Mouse (Mus musculus): ENCODE data around the gene Gm42878. TPM values are rescaled to one million over a fixed set of nuclear protein-coding genes. Genes with fewer than 3 reads are reported as not detected.
"Not testable (repeated sequence)": the region's sequence is repeated elsewhere in the genome, so short reads cannot be mapped to it uniquely, and the experiment has no call there.

Gm42878 gene
- total RNA-seq, 2 experiments from 2014 or later: not detected

DNA sequence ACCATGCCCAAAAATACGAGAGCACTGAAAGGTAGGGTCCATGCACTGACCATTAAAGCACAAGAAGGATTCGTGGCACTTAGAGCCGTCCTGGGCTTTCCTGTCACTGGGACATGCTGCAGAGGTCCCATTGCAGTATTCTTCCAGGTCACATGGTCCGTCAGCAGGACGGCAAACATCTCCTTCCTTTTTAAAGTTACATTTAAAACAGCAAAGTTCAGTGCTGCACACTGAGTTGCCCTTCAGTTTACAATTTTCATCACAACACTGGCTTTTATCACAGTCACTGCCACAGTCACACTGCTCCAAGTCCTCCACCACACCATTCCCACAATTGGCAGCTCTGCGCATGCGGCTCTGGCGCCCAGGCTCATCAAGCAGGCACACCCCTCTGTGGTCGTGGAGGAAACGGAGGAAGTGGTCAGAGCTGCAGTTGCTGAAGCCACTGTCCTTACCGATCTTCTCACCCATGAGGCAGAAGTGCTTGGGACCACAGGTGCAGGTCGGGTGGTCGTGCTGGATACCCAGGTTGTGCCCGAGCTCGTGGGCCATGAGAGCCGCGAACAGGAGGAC is 43.8 kb downstream of the Gm42878 start:
- DNase-seq (ENCODE audit: low spot score in 2 of 2): not testable (repeated sequence)

DNA sequence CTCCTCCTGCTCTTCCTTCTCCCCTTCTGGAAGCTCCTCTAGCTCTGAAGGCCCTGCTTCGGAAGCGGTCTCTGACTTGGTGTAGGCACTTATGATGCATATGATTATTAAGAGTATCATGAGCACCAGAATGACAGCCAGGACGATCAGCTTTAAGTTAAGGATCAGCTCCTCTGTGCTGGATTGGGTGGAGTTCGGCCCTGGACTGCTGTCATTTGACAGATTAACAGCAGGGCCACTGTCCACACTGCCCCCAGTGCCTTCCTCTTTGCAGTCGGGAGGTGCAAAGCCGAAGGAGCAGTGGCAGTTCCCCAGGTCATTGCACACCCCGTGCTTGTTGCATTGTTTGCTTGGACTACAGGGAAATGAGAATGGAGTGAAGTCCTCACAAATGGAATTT is 44.6 kb downstream of the Gm42878 start:
- DNase-seq (ENCODE audit: low spot score in 2 of 2): no peak

DNA sequence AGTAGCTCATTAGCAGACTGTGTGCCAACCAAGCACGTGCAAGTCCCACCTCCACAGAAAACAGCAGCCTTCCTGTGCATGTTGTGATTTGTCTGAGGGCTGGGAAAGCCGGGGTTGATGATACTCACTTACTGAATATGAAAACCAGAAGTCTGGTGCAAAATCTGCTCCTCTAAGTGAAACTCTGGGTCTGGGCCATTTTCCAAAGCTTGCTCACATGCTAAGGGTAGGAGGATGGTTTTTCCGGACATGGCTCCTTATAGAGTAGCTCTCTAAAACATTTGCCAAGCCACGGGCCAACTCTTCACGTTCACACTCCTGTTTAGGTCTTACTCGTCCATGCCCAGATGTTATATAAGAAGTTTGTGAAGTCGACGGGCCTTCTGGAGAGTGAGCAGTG is 52.0 kb downstream of the Gm42878 start:
- peak; percentile 10 to 19 for DNase-seq (ENCODE audit: low spot score in 2 of 2)

DNA sequence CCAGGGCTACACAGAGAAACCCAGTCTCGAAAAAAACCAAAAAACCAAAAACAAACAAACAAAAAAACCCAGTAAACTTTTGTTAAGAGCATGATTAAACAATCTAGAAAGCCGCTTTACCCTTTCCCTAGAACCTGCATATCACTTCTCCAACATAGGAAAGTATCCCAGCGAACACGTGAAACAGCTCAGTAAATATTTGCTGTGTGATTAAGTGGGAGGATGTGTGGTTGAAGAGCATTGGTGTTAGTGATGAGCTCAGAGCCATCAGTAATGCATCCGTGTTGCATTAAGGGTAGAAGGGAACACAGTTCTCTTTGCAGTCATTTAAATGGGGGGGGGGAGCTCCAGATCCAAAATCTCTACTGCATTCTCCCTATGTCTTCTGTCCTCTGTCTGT is 60.5 kb downstream of the Gm42878 start:
- no peak for DNase-seq (ENCODE audit: low spot score in 2 of 2)

DNA sequence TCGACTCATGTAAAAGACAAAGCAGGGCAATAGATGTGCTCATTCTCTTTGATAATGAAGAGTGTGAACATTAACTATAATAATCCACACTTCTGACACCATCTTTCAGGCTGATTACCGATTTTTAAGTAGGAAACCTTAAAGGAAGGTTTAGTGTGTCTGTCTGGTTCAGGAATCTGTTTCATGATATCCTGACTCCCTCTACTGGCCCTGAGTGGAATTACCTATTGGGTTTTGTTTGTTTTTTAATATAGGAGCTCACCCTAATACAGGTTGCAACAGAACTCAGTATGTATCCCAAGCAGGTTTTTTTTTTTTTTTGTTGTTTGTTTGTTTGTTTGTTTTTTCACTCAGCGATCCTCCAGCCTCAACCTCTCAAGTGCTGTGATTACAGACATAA is 67.6 kb downstream of the Gm42878 start:
- DNase-seq (ENCODE audit: low spot score in 2 of 2): peak in 1 of 2 experiments; percentile 31

DNA sequence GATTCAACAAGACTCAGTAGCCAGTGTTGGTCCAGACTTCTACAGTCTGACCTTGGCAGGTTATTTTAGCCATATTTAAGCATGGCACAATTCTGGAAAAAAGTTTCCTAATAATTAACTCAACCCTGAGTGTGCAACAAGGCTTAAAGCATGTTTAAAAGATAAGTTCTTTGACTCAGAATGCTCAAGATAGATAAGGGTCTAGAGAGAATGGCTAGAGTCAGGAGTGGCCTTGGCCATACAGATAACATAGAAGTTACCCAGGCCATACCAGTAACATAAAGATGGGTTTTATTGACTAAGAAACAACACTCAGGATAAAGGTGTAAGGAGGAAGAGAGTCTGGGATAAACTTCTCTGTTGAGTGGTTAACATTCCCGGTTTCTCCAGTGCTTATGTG is 69.2 kb downstream of the Gm42878 start:
- no peak for DNase-seq (ENCODE audit: low spot score in 2 of 2)

DNA sequence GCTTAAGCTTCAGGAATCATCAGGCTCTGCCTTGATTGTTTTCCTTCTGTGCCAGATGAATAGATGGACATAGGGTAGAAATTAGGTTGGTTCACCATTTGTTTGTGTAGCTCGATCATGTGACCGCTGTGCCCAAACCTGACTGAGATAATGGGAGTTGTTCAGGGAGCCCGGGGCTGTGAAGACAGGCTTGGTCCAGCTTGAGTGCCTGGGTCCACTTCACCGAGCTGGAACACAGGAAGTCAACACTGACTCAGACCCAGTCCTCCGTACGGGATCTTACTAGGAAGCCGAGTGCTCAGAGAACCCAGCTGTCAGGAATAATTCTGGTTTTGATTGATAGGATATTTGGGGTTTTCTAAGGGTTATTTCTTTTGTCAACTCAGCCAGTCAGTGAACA is 70.7 kb downstream of the Gm42878 start:
- no peak for DNase-seq (ENCODE audit: low spot score in 2 of 2)

DNA sequence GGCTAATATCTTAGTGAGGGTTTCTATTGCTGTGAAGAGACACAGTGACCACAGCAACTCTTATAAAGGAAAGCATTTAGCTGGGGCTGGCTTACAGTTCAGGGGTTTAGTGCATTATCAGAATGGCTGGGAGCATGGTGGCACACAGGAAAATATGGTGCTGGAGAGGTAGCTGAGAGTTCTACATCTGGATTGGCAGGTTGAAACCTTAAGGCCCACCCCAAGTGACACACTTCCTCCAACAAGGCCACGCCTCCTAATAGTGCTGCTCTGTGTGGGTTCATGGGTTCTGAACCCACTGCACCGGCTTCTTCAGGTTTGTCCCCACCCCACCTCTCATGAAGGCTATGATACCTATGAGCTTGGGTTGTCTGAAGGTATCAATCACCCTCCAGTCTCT is 72.9 kb downstream of the Gm42878 start:
- DNase-seq (ENCODE audit: low spot score in 2 of 2): no peak

DNA sequence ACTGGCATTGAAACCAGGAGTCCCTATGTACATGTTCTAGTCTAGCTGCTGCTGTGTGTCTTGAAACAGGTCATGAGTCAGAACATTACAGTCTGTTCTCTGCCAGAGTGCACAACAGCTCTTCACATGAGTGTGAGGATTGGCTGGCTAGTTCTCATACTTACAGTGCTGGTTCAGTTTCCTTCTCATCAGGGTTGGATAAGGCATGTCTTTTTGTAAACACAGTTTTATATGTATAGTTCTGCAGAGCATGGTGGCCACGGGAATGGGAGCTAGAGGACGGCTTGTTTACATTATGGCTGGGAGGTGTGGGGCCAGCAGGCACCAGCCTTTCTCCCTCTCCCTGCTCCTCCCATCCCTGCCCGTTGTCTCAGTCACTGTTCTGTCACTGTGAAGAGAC is 75.7 kb downstream of the Gm42878 start:
- no peak for DNase-seq (ENCODE audit: low spot score in 2 of 2)

Other genes starting within 250 kb of the Gm42878 start
- 10 to 100 TPM; 83.2 to 90.3 TPM for gene Trafd1, start 159.8 kb downstream of the Gm42878 start, total RNA-seq (2021)
- 10 to 100 TPM; 43.9 to 45.3 TPM for gene Naa25, start 147.5 kb downstream of the Gm42878 start, total RNA-seq (2021)
- 1 to 10 TPM; 4.4 to 5.4 TPM for gene Tmem116, start 93.6 kb downstream of the Gm42878 start, total RNA-seq (2021)
- 100 to 1,000 TPM; 154 to 170 TPM for gene Erp29, start 93.0 kb downstream of the Gm42878 start, total RNA-seq (2021)
- gene Adam1b, start 42.0 kb downstream of the Gm42878 start, total RNA-seq (2021): under 1 TPM in 1 of 2 experiments, not detected in 1; 0.11 TPM
- 10 to 100 TPM; 10.3 to 10.5 TPM for gene Adam1a, start within 50 bp of the Gm42878 start, total RNA-seq (2021)
- 10 to 100 TPM; 78.4 to 84.6 TPM for gene Mapkapk5, start 423 bp upstream of the Gm42878 start, total RNA-seq (2021)
- 10 to 100 TPM; 90.7 to 93.9 TPM for gene Aldh2, start 48.3 kb upstream of the Gm42878 start, total RNA-seq (2021)
- gene Acad12, start 73.5 kb upstream of the Gm42878 start, total RNA-seq (2021): 1 to 10 TPM; 4.4 to 5.4 TPM
- gene Acad10, start 115.0 kb upstream of the Gm42878 start, total RNA-seq (2021): 1 to 10 TPM; 2.6 to 3.3 TPM
- 10 to 100 TPM; 53.2 to 54.0 TPM for gene Brap, start 115.1 kb upstream of the Gm42878 start, total RNA-seq (2021)
- gene Atxn2, start 165.9 kb upstream of the Gm42878 start, total RNA-seq (2021): 100 to 1,000 TPM; 204 to 220 TPM

Measured in layer of hippocampus, postnatal 10 days (tissue).